Mouse (Mus musculus): ENCODE data around the gene Pla2g3. TPM values are rescaled to one million over a fixed set of nuclear protein-coding genes. Genes with fewer than 3 reads are reported as not detected.

The Pla2g3 gene
- polyA plus RNA-seq, 1 experiment from 2014 or later, result 3.9 TPM

DNA sequence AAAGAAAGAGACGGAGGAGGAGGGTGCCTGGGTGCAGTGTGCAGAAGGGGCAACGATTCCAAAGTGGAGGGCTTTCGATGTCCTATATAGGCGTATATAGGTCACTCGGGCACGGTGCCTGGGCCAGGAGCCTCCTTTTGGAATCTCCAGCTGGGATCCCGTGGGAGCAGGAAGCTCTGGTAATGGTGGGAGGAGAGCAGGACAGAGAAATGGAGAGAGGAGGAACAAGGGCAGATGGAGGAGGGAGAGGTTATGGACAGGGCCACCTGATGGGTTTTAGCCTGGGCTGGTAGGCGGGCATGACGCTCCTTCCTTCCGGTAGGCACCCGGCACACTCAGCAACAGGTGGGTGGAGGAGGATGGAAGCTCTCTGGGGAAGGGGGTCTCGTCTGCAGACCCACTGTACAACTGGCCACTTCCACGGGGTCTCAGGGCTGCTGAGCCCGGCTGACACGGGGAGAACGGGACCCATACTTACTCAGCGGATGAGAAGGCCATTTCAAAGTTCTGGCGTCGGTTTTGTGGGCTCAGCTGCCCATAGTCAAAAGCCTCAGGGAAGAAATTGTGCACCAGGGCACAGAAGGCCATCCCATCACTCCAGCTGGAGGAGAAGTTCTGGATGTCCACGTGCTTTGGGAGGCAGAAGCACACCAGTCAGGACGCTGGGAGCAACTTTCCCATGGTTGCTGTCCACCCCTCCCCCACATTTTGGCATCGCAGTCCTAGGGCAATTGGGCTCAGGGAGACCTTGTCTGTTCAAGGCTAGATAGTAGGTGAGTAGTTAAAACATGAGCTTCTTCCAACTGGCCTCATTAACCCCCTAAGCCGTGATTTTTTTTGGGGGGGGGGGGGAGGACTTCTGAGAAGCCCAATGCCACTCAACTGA is 33.5 kb downstream of the Pla2g3 start:
- no peak overlapping the region for H3K9ac ChIP-seq (ENCODE audit: low read depth, low read length)
- no peaks in the 10 kb centered on the region for H3K9me3 ChIP-seq (replicated peaks; ENCODE audit: control insufficient read depth, low read length, poor library complexity, severe bottlenecking)
- no peak overlapping the region for H3K27ac ChIP-seq (ENCODE audit: low read length)
- no peak overlapping the region for H3K4me2 ChIP-seq (ENCODE audit: low read length)
- H3K4me3 ChIP-seq (ENCODE audit: low read depth, low read length), result no peak overlapping the region
- H3K27me3 ChIP-seq (ENCODE audit: control insufficient read depth, insufficient read depth, low read depth, low read length), result peaks cover 3% of the 10 kb centered on the region; the same call in 1 of the 2 replicates
- ATAC-seq, result no peak
- H3K36me3 ChIP-seq (ENCODE audit: control insufficient read depth, insufficient read depth, low read length), result no peaks in the 10 kb centered on the region
- 89% methylated on average over 23 of the region's 23 CpGs for WGBS
- peaks cover 7% of the 10 kb centered on the region for H3K4me1 ChIP-seq (ENCODE audit: control insufficient read depth, insufficient read depth, low read length)

DNA sequence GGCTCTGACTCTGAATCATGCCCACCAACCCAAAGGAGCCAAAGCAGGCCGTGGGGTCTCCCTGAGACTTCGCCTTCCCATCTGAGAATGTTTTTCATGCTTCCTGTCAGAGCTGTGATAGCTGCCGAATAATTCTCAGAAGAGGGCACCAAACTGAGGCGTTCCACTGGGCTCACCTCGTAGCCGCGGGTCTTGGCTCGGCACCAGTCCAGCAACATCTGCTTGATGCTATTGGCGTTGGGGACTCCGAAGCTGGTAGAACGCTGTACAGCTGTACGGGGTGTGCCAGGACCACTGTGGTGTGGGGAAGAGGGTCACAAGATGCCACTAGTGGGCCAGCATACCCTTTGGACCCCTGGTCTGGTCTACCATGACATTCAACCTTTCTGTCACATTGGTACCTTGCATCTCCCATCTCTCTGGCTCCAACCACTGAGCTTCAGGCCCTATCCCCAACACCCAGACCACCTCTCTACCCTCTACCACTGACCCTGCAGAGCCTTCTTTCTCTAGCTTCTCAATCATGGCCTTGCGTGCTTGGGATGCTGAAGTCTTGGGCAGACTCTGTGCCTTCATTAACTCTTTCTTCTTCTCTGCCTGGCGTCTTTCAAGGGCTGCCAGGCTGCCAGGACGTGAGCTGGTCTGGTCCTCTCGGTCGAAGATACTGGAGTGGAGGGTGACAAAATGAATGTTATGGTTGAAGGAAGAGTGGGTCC is 34.4 kb downstream of the Pla2g3 start:
- no peak overlapping the region for H3K27ac ChIP-seq (ENCODE audit: low read length)
- 95% methylated on average over 17 of the region's 17 CpGs for WGBS
- no peak overlapping the region for H3K9ac ChIP-seq (ENCODE audit: low read depth, low read length)
- no peak overlapping the region for H3K4me3 ChIP-seq (ENCODE audit: low read depth, low read length)
- H3K4me1 ChIP-seq (ENCODE audit: control insufficient read depth, insufficient read depth, low read length), result peaks cover under 1% of the 10 kb centered on the region; the same call in 1 of the 2 replicates
- H3K9me3 ChIP-seq (replicated peaks; ENCODE audit: control insufficient read depth, low read length, poor library complexity, severe bottlenecking), result no peaks in the 10 kb centered on the region
- H3K4me2 ChIP-seq (ENCODE audit: low read length), result no peak overlapping the region
- H3K36me3 ChIP-seq (ENCODE audit: control insufficient read depth, insufficient read depth, low read length), result no peaks in the 10 kb centered on the region
- no peak for ATAC-seq
- H3K27me3 ChIP-seq (ENCODE audit: control insufficient read depth, insufficient read depth, low read depth, low read length), result peaks cover 2% of the 10 kb centered on the region; the same call in 1 of the 2 replicates

DNA sequence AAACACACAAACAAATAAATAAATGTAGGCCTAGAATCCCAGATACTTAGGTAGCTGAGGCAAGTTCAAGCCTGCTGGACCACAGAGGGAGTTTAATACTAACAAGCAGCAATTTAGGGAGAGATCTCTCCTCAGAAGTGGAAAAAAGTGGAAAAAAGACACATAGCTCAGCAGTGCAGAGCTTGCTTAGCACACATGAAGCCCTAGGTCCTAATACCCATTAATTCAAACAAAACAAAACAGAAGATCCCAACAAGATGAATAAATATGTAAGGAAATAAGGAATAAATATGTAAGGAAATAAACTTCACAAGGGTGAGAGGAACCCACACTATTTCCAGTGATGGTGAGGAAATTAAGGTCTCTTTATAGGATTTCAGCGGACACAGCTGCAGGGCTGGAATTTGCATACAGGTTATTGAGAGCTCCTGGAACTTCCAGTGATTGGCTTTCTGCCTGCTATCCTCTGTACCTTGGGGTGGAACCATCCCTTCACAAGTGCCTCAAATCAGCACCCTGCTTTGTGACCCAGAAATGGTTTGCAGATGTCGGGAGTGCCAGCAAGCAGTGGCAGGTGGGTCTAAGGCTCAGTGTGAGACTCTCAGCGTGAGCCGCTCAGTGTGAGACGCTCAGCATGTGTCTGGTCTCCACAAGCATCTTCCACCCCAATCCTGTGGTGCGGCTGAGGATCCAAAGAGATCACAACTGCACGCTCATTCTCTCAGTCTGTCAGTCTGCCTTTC is 35.9 kb downstream of the Pla2g3 start:
- H3K4me2 ChIP-seq (ENCODE audit: low read length), result no peak overlapping the region
- no peak overlapping the region for H3K4me3 ChIP-seq (ENCODE audit: low read depth, low read length)
- H3K4me1 ChIP-seq (ENCODE audit: control insufficient read depth, insufficient read depth, low read length), result no peaks in the 10 kb centered on the region
- H3K9ac ChIP-seq (ENCODE audit: low read depth, low read length), result no peak overlapping the region
- H3K27ac ChIP-seq (ENCODE audit: low read length), result no peak overlapping the region
- ATAC-seq, result no peak
- WGBS, result 82% methylated on average over 7 of the region's 7 CpGs
- H3K36me3 ChIP-seq (ENCODE audit: control insufficient read depth, insufficient read depth, low read length), result no peaks in the 10 kb centered on the region
- H3K27me3 ChIP-seq (ENCODE audit: control insufficient read depth, insufficient read depth, low read depth, low read length), result no peaks in the 10 kb centered on the region
- no peaks in the 10 kb centered on the region for H3K9me3 ChIP-seq (replicated peaks; ENCODE audit: control insufficient read depth, low read length, poor library complexity, severe bottlenecking)

DNA sequence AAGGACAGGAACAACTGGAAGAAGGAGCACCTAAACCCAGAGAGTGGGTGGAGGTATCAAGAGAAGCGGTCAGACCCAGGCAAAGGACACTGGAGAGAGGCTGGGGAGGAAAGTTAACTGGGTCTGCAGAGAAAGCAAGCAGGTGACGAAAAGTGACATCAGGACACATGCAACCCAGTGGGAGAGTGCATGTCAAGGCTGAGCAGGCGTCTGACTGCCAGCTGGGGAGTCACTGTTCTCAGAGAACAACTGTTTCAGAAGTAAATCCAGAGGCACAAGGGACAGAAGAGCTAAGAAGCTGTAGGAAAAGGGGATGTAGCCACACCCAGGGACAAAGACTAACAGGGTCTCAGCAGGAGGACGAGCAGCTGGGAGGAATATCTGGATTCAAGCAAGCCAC is 37.5 kb downstream of the Pla2g3 start:
- no peaks in the 10 kb centered on the region for H3K4me1 ChIP-seq (ENCODE audit: control insufficient read depth, insufficient read depth, low read length)
- H3K4me2 ChIP-seq (ENCODE audit: low read length), result no peak overlapping the region
- H3K9ac ChIP-seq (ENCODE audit: low read depth, low read length), result no peak overlapping the region
- H3K36me3 ChIP-seq (ENCODE audit: control insufficient read depth, insufficient read depth, low read length), result no peaks in the 10 kb centered on the region
- no peak overlapping the region for H3K27ac ChIP-seq (ENCODE audit: low read length)
- ATAC-seq, result no peak
- WGBS, result 82% methylated on average over 4 of the region's 4 CpGs
- no peak overlapping the region for H3K4me3 ChIP-seq (ENCODE audit: low read depth, low read length)
- H3K27me3 ChIP-seq (ENCODE audit: control insufficient read depth, insufficient read depth, low read depth, low read length), result no peaks in the 10 kb centered on the region
- H3K9me3 ChIP-seq (replicated peaks; ENCODE audit: control insufficient read depth, low read length, poor library complexity, severe bottlenecking), result no peaks in the 10 kb centered on the region

DNA sequence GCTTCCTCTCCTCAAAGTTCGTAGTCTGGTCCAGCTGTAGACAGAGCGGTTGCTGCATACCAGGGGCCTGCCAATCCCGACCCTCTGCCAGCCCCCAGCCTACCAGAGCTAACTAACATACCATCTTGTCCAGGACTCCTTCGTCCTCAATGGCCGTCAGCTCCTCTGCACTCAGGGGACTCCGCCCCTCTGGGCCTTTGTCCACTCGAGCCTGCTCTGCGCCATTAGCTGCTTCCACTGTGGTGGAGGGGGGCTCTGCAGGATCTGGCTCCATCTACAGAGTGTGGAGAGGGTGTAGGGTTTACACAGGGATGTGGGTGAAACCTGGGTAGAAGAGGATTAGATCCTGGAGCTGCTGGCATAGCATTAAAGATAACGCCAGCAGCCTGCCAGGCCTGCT is 38.1 kb downstream of the Pla2g3 start:
- no peak for ATAC-seq
- H3K27ac ChIP-seq (ENCODE audit: low read length), result no peak overlapping the region
- 81% methylated on average over 9 of the region's 9 CpGs for whole genome bisulfite sequencing
- no peaks in the 10 kb centered on the region for H3K27me3 ChIP-seq (ENCODE audit: control insufficient read depth, insufficient read depth, low read depth, low read length)
- no peak overlapping the region for H3K9ac ChIP-seq (ENCODE audit: low read depth, low read length)
- H3K36me3 ChIP-seq (ENCODE audit: control insufficient read depth, insufficient read depth, low read length), result no peaks in the 10 kb centered on the region
- H3K4me3 ChIP-seq (ENCODE audit: low read depth, low read length), result no peak overlapping the region
- no peaks in the 10 kb centered on the region for H3K9me3 ChIP-seq (replicated peaks; ENCODE audit: control insufficient read depth, low read length, poor library complexity, severe bottlenecking)
- H3K4me1 ChIP-seq (ENCODE audit: control insufficient read depth, insufficient read depth, low read length), result no peaks in the 10 kb centered on the region
- H3K4me2 ChIP-seq (ENCODE audit: low read length), result no peak overlapping the region

DNA sequence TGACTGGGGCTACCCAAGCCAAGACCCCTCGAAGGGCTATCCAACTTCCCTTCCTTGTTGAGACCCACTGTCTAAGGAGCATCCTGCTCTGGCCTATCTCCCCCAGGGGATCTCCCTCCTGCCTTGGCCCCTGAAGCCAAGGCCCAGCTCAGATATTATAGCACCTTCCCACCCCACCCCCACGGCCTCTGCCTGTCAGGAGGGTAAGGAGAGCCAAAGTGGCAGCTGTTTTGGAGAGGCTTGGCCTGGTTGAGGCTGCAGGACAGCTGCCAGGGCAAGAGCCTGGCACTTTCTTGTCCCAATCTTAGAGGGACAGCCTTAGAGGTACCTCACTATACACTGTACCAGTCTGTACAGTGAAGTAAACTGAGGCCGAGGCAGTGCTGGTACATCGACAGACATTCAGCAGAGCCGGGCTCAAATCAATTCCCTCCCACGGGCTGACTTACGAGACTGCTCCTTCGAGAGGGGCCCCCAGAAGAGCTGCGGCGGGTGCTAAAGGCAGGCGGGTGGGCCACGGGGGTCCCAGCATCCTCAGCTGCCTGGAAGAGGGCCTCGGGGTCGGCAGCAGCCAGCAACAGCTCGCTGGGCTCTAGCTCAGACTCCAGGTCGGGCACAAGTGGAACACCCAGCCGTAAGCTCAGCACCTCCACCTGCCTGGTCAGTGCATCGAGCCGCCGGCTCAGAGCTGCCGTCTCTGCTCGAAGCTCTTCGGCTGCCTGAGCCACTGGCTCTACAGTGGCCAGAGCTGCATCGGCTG is 39.1 kb downstream of the Pla2g3 start:
- Histone ChIP-seq H3K4me2 (ENCODE audit: low read length) (no peak overlapping the region), H3K9ac (ENCODE audit: low read depth, low read length) (0 out of 2 replicates have a peak overlapping the region, but pooled peaks have one; percentile 10), H3K4me3 (ENCODE audit: low read depth, low read length) (no peak overlapping the region), H3K36me3 (ENCODE audit: control insufficient read depth, insufficient read depth, low read length) (no peaks in the 10 kb centered on the region), H3K4me1 (ENCODE audit: control insufficient read depth, insufficient read depth, low read length) (no peaks in the 10 kb centered on the region), H3K9me3 (replicated peaks; ENCODE audit: control insufficient read depth, low read length, poor library complexity, severe bottlenecking) (no peaks in the 10 kb centered on the region), H3K27me3 (ENCODE audit: control insufficient read depth, insufficient read depth, low read depth, low read length) (no peaks in the 10 kb centered on the region), H3K27ac (ENCODE audit: low read length) (no peak overlapping the region)
- WGBS, result 93% methylated on average over 24 of the region's 24 CpGs
- no peak for ATAC-seq

DNA sequence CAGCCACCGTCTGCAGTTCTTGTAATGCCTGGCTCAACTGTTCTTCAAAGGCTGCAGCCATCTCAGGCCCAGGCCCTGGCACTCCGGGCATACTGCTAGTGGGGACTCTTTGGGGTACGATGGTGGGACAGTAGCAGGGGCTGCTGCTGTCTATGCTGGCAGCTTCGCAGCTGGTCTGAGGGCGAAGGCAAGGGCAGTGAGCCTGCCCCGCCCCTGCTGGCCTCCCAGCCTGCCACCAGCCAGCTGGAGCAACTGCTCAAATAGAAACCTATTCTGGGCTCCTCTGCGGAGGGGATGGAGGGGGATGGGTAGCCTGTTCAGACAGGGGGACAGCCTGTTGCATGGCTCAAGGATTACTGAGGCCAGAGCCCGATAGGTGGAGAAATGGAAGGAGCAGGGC is 39.7 kb downstream of the Pla2g3 start:
- H3K4me1 ChIP-seq (ENCODE audit: control insufficient read depth, insufficient read depth, low read length), result no peaks in the 10 kb centered on the region
- no peaks in the 10 kb centered on the region for H3K36me3 ChIP-seq (ENCODE audit: control insufficient read depth, insufficient read depth, low read length)
- no peaks in the 10 kb centered on the region for H3K9me3 ChIP-seq (replicated peaks; ENCODE audit: control insufficient read depth, low read length, poor library complexity, severe bottlenecking)
- H3K4me3 ChIP-seq (ENCODE audit: low read depth, low read length), result no peak overlapping the region
- no peak overlapping the region for H3K4me2 ChIP-seq (ENCODE audit: low read length)
- 0 out of 2 replicates have a peak overlapping the region, but pooled peaks have one; percentile 10 for H3K9ac ChIP-seq (ENCODE audit: low read depth, low read length)
- no peak overlapping the region for H3K27ac ChIP-seq (ENCODE audit: low read length)
- 76% methylated on average over 8 of the region's 8 CpGs for WGBS
- no peaks in the 10 kb centered on the region for H3K27me3 ChIP-seq (ENCODE audit: control insufficient read depth, insufficient read depth, low read depth, low read length)
- ATAC-seq, result no peak

DNA sequence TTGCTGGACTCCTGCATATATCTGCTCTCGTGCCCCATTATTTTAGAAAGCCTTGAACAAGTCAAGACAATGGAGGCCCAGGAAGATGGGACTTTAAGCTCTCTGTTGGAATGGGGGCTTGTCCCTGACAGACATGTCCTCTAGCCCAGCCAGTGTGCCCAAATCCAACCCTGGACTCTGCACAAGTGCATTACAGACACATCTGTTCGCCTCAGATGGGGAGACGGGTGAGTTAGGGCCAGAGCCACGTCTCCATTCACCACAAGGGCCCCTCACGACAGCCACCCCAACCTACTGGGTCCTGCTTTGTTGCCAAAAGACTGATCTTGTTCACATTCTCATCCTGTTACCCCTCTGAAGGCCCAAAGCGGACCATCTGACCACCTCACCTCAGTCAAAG is 40.1 kb downstream of the Pla2g3 start:
- Histone ChIP-seq H3K36me3 (ENCODE audit: control insufficient read depth, insufficient read depth, low read length) (no peaks in the 10 kb centered on the region), H3K4me3 (ENCODE audit: low read depth, low read length) (no peak overlapping the region), H3K27me3 (ENCODE audit: control insufficient read depth, insufficient read depth, low read depth, low read length) (no peaks in the 10 kb centered on the region), H3K4me1 (ENCODE audit: control insufficient read depth, insufficient read depth, low read length) (no peaks in the 10 kb centered on the region), H3K27ac (ENCODE audit: low read length) (no peak overlapping the region), H3K9ac (ENCODE audit: low read depth, low read length) (no peak overlapping the region), H3K4me2 (ENCODE audit: low read length) (no peak overlapping the region), H3K9me3 (replicated peaks; ENCODE audit: control insufficient read depth, low read length, poor library complexity, severe bottlenecking) (no peaks in the 10 kb centered on the region)
- no peak for ATAC-seq
- WGBS, result 92% methylated on average over 6 of the region's 6 CpGs
